In genomic region chr1:58031160-58031769, GRCm38 (mm10) we compare ENCODE assay signal across 9 mouse cellular contexts. TPM values are rescaled to one million over a fixed set of nuclear protein-coding genes. Genes with fewer than 3 reads are reported as not detected.
A peak's percentile ranks its signal among the peaks of the same experiment; 100 is the strongest.
DNase-seq lines count a peak whose midpoint lies in the region; ATAC-seq and TF ChIP-seq lines count a peak whose summit lies in the region.
"Had no signal": no experiment of that assay in that cellular context is flagged by ENCODE, and none has a peak within 500 bp of the region (broad histone marks: within the 10 kb centered on the region; RNA-seq: fewer than 3 reads in every experiment).

No protein-coding gene starts in this region.

- no peak overlapping the region for H3K27ac ChIP-seq in liver, postnatal 0 days (ENCODE audit: low read depth)
- 0 out of 2 replicates have a peak overlapping the region, but pooled peaks have one; percentile 2 for H3K27ac ChIP-seq in neural tube, embryonic 14.5 days (ENCODE audit: low read depth, low read length)

- peak; percentile 21 to 24 for DNase-seq in CD8-positive naive resting alpha-beta T cell, adult 2 months (ENCODE audit: low read depth in 2 of 2, low spot score in 2 of 2)
- peak; percentile 85 for DNase-seq in adipocyte (ENCODE audit: low spot score)
- DNase-seq in gastrocnemius, postnatal 4 days (ENCODE audit: low spot score in 2 of 2) = peak; percentile 30 to 55
- DNase-seq in kidney, adult 9 months = peak; percentile 53
- peak; percentile 78 for DNase-seq in liver, postnatal 0 days
- DNase-seq in urinary bladder, adult 2 months (ENCODE audit: low spot score) = peak; percentile 35

- no peaks in the 10 kb centered on the region for H3K9me3 ChIP-seq in liver, postnatal 0 days (ENCODE audit: low read length)
- no peaks in the 10 kb centered on the region for H3K9me3 ChIP-seq in neural tube, embryonic 14.5 days (ENCODE audit: control insufficient read depth, low read length)
- H3K9me3 ChIP-seq: limb, embryonic 15.5 days had no signal

- peaks cover 11% of the 10 kb centered on the region for H3K4me1 ChIP-seq in liver, postnatal 0 days (ENCODE audit: insufficient read depth)
- no peaks in the 10 kb centered on the region for H3K4me1 ChIP-seq in neural tube, embryonic 14.5 days (ENCODE audit: control insufficient read depth, insufficient read depth, low read length)

- H3K4me2 ChIP-seq in liver, postnatal 0 days (ENCODE audit: low read depth, low read length) = no peak overlapping the region; the same call in 1 of the 2 replicates
- no peak overlapping the region for H3K4me2 ChIP-seq in neural tube, embryonic 14.5 days (ENCODE audit: low read depth, low read length)

- H3K9ac ChIP-seq in liver, postnatal 0 days (replicated peaks) = no peak overlapping the region
- no peak overlapping the region for H3K9ac ChIP-seq in neural tube, embryonic 14.5 days (replicated peaks; ENCODE audit: low read depth, low read length)
- H3K9ac ChIP-seq: limb, embryonic 15.5 days had no signal

- peak; percentile 90 for TF ChIP-seq CTCF in liver, postnatal 0 days (IDR thresholded peaks at IDR 0.05; ENCODE audit: low read depth)

- TF ChIP-seq EP300 in liver, postnatal 0 days (IDR thresholded peaks at IDR 0.05; ENCODE audit: low read depth) = no peak

- H3K27me3 ChIP-seq in liver, postnatal 0 days (ENCODE audit: insufficient read depth, low read length) = no peaks in the 10 kb centered on the region
- no peaks in the 10 kb centered on the region for H3K27me3 ChIP-seq in neural tube, embryonic 14.5 days (ENCODE audit: control insufficient read depth, insufficient read depth, low read length)
- H3K27me3 ChIP-seq: limb, embryonic 15.5 days had no signal

- ATAC-seq in common myeloid progenitor, adult 5-6 weeks (replicated peaks; ENCODE audit: low read depth, poor library complexity, severe bottlenecking) = peak; percentile 64
- ATAC-seq in liver, postnatal 0 days = peak; percentile 47
- ATAC-seq in neural tube, embryonic 14.5 days (ENCODE audit: low read depth) = peak; percentile 71

- H3K36me3 ChIP-seq in liver, postnatal 0 days (replicated peaks; ENCODE audit: insufficient read depth, low read length) = no peaks in the 10 kb centered on the region
- no peaks in the 10 kb centered on the region for H3K36me3 ChIP-seq in neural tube, embryonic 14.5 days (ENCODE audit: control insufficient read depth, insufficient read depth, low read length)
- H3K36me3 ChIP-seq: limb, embryonic 15.5 days had no signal

- 55% methylated on average over 10 of the region's 10 CpGs for WGBS in liver, postnatal 0 days (ENCODE audit: insufficient replicate concordance)
- WGBS in neural tube, embryonic 14.5 days = 57% methylated on average over 10 of the region's 10 CpGs

- no peak overlapping the region for H3K4me3 ChIP-seq in liver, postnatal 0 days (ENCODE audit: low read depth, low read length)
- no peak overlapping the region for H3K4me3 ChIP-seq in neural tube, embryonic 14.5 days (ENCODE audit: low read depth, low read length)

RNA-seq across cellular contexts. Expression of gene Aox1, which starts 1.5 kb away (rescaled TPM):
- total RNA-seq in common myeloid progenitor, adult 5-6 weeks (2017) = not detected in 2 replicates
- 1 to 10 TPM; 5.5 to 6.0 TPM for total RNA-seq in gastrocnemius, postnatal 4 days (2021)
- 0.33 and 0.42 TPM in 2 replicates for polyA plus RNA-seq in liver, postnatal 0 days (2015; fragmentation: Nextera tagmentation; extraction: Ambion mirVana)
- 0.08 and 0.28 TPM in 2 replicates for polyA plus RNA-seq in neural tube, embryonic 14.5 days (2014; fragmentation: Nextera tagmentation; extraction: Ambion mirVana)
- polyA plus RNA-seq in urinary bladder, adult 2 months (2012; rRNA removed) = 29.5 and 30.5 TPM in 2 replicates

RNA-seq across cellular contexts. Expression of gene Kctd18, which starts 12.5 kb away (rescaled TPM):
- 16.5 and 29.2 TPM in 2 replicates for total RNA-seq in common myeloid progenitor, adult 5-6 weeks (2017)
- total RNA-seq in gastrocnemius, postnatal 4 days (2021) = 10 to 100 TPM; 10.6 to 16.3 TPM
- polyA plus RNA-seq in liver, postnatal 0 days (2015; fragmentation: Nextera tagmentation; extraction: Ambion mirVana) = 3.6 and 3.7 TPM in 2 replicates
- polyA plus RNA-seq in neural tube, embryonic 14.5 days (2014; fragmentation: Nextera tagmentation; extraction: Ambion mirVana) = 25.7 and 28.8 TPM in 2 replicates
- polyA plus RNA-seq in urinary bladder, adult 2 months (2012; rRNA removed) = 20.7 and 22.2 TPM in 2 replicates

RNA-seq across cellular contexts. Expression of gene Sgo2a, which starts 35.5 kb away (rescaled TPM):
- total RNA-seq in common myeloid progenitor, adult 5-6 weeks (2017) = 31.2 and 32.4 TPM in 2 replicates
- 1 to 10 TPM; 8.2 to 8.3 TPM for total RNA-seq in gastrocnemius, postnatal 4 days (2021)
- 4.1 and 4.6 TPM in 2 replicates for polyA plus RNA-seq in liver, postnatal 0 days (2015; fragmentation: Nextera tagmentation; extraction: Ambion mirVana)
- polyA plus RNA-seq in neural tube, embryonic 14.5 days (2014; fragmentation: Nextera tagmentation; extraction: Ambion mirVana) = 1.9 and 2.4 TPM in 2 replicates
- polyA plus RNA-seq in urinary bladder, adult 2 months (2012; rRNA removed) = 0.76 and 1.1 TPM in 2 replicates

Comparison
In these comparisons a context has a peak if more than half of its experiments do, and no peak if none do; other contexts are left out.
1. DNase-seq: peak in every context shown above with its lines; median percentile 85 in adipocyte; 78 in liver, postnatal 0 days; 53 in kidney, adult 9 months; 42 in gastrocnemius, postnatal 4 days; 35 in urinary bladder, adult 2 months; 22 in CD8-positive naive resting alpha-beta T cell, adult 2 months.
2. RNA of gene Aox1, which starts 1.5 kb away (polyA plus RNA-seq): 29.5 to 30.5 TPM in urinary bladder, adult 2 months; 0.33 to 0.42 TPM in liver, postnatal 0 days and 0.08 to 0.28 TPM in neural tube, embryonic 14.5 days; every median in the first group is over 10 times any median in the second.
3. Peak in every context shown above with its lines, with median percentiles within 50 percentile points of each other: ATAC-seq.